Mouse (Mus musculus) testis, adult 2 months (tissue): Measurements from ENCODE around the gene Rnf220. TPM values are rescaled to one million over a fixed set of nuclear protein-coding genes. Genes with fewer than 3 reads are reported as not detected.
"Not testable (repeated sequence)": the region's sequence is repeated elsewhere in the genome, so short reads cannot be mapped to it uniquely, and the experiment has no call there.

Source experiments
- H3K27ac ChIP-seq: fragments of 200-500 bp; 2 replicates; pipeline ENCODE4 v1.5.1; 2012; ENCODE audit warnings: low read depth, low read length; ENCODE audit not compliant: control insufficient read depth, insufficient read depth
- H3K27me3 ChIP-seq: fragments of 200-500 bp; 2 replicates; pipeline ENCODE4 v1.6.1; 2012; ENCODE audit warnings: mild to moderate bottlenecking, low read length, moderate library complexity; ENCODE audit not compliant: control insufficient read depth, insufficient read depth
- H3K36me3 ChIP-seq: fragments of 200-500 bp; 2 replicates; pipeline ENCODE4 v1.6.1; 2012; ENCODE audit warnings: mild to moderate bottlenecking, low read length; ENCODE audit not compliant: control insufficient read depth, insufficient read depth
- H3K4me1 ChIP-seq: fragments of 200-500 bp; 2 replicates; pipeline ENCODE4 v1.6.1; 2012; ENCODE audit warnings: low read length; ENCODE audit not compliant: control insufficient read depth, insufficient read depth
- H3K4me3 ChIP-seq: fragments of 200-500 bp; 2 replicates; pipeline ENCODE4 v1.5.1; 2012; ENCODE audit warnings: low read depth, mild to moderate bottlenecking, low read length, moderate library complexity, mixed read lengths; ENCODE audit not compliant: control insufficient read depth
- CTCF ChIP-seq: fragments of 200-500 bp; IDR thresholded peaks from 2 replicates; pipeline ENCODE4 v1.5.1; 2012; ENCODE audit warnings: low read depth, mild to moderate bottlenecking, inconsistent platforms, low read length, moderate library complexity; ENCODE audit not compliant: control insufficient read depth, insufficient read depth, insufficient replicate concordance
- POLR2A ChIP-seq: fragments of 200-500 bp; IDR thresholded peaks from 2 replicates; pipeline ENCODE4 v1.6.1; 2012; ENCODE audit warnings: low read depth, mild to moderate bottlenecking, inconsistent platforms, low read length, moderate library complexity; ENCODE audit not compliant: control insufficient read depth
- polyA plus RNA-seq: library from polyadenylated mRNA; depleted of rRNA; stranded (reverse); fragments of >200 nt; gene quantifications from 2 replicates; pipeline ENCODE4 v1.2.3, GENCODE M21; 2012

The Rnf220 gene
- polyA plus RNA-seq, 1 experiment, result 146 TPM

GRCm38 (mm10) chr4:117272459-117272858 is 224.4 kb downstream of the Rnf220 start:
- Histone ChIP-seq H3K27me3 (no peaks in the 10 kb centered on the region), H3K36me3 (peaks cover 3% of the 10 kb centered on the region; the same call in 1 of the 2 replicates), H3K4me3 (no peak overlapping the region), H3K4me1 (no peaks in the 10 kb centered on the region; the same call in 1 of the 2 replicates), H3K27ac (no peak overlapping the region)
- TF ChIP-seq POLR2A (no peak), CTCF (no peak)

GRCm38 (mm10) chr4:117270278-117270677 is 226.6 kb downstream of the Rnf220 start:
- no peak for TF ChIP-seq POLR2A
- peak; percentile 51; the same call in 1 of the 2 replicates for TF ChIP-seq CTCF
- Histone ChIP-seq H3K4me1 (no peaks in the 10 kb centered on the region; the same call in 1 of the 2 replicates), H3K4me3 (no peak overlapping the region), H3K27me3 (no peaks in the 10 kb centered on the region), H3K36me3 (no peaks in the 10 kb centered on the region), H3K27ac (no peak overlapping the region)

GRCm38 (mm10) chr4:117267831-117268437 is 228.9 kb downstream of the Rnf220 start:
- Histone ChIP-seq H3K4me1 (no peaks in the 10 kb centered on the region; the same call in 1 of the 2 replicates), H3K27me3 (no peaks in the 10 kb centered on the region), H3K4me3 (peak overlapping the region; percentile 36), H3K36me3 (no peaks in the 10 kb centered on the region), H3K27ac (no peak overlapping the region)
- TF ChIP-seq CTCF (no peak), POLR2A (no peak)

GRCm38 (mm10) chr4:117267284-117267683 is 229.6 kb downstream of the Rnf220 start:
- H3K36me3 ChIP-seq, result no peaks in the 10 kb centered on the region
- TF ChIP-seq POLR2A, result no peak
- peak; percentile 95; the same call in 1 of the 2 replicates for TF ChIP-seq CTCF
- no peaks in the 10 kb centered on the region for H3K27me3 ChIP-seq
- H3K27ac ChIP-seq, result no peak overlapping the region
- no peak overlapping the region for H3K4me3 ChIP-seq
- no peaks in the 10 kb centered on the region; the same call in 1 of the 2 replicates for H3K4me1 ChIP-seq

GRCm38 (mm10) chr4:117262987-117263386 is 233.9 kb downstream of the Rnf220 start:
- Histone ChIP-seq H3K36me3 (no peaks in the 10 kb centered on the region), H3K27ac (no peak overlapping the region)
- TF ChIP-seq POLR2A, result no peak
- TF ChIP-seq CTCF, result no peak

GRCm38 (mm10) chr4:117262101-117262913 is 234.5 kb downstream of the Rnf220 start:
- no peak overlapping the region for H3K4me3 ChIP-seq
- no peaks in the 10 kb centered on the region for H3K36me3 ChIP-seq
- no peak overlapping the region for H3K27ac ChIP-seq
- no peaks in the 10 kb centered on the region for H3K27me3 ChIP-seq
- no peak for TF ChIP-seq POLR2A
- no peak for TF ChIP-seq CTCF
- no peaks in the 10 kb centered on the region for H3K4me1 ChIP-seq

More at GRCm38 (mm10) chr4:117262987-117263386, 233.9 kb downstream of the Rnf220 start:
- no peaks in the 10 kb centered on the region for H3K27me3 ChIP-seq
- no peaks in the 10 kb centered on the region; the same call in 1 of the 2 replicates for H3K4me1 ChIP-seq
- H3K4me3 ChIP-seq, result no peak overlapping the region

- H3K4me3 ChIP-seq, result no peak overlapping the region
- no peak overlapping the region for H3K27ac ChIP-seq
- no peaks in the 10 kb centered on the region for H3K4me1 ChIP-seq
- no peak for TF ChIP-seq CTCF
- no peak for TF ChIP-seq POLR2A
- no peaks in the 10 kb centered on the region for H3K27me3 ChIP-seq
- H3K36me3 ChIP-seq, result no peaks in the 10 kb centered on the region
Observed at GRCm38 (mm10) chr4:117261222-117261621, 235.6 kb downstream of the Rnf220 start.

- not testable (repeated sequence) for H3K27me3 ChIP-seq, H3K4me1 ChIP-seq, H3K4me3 ChIP-seq, H3K36me3 ChIP-seq, H3K27ac ChIP-seq
Observed at GRCm38 (mm10) chr4:117259909-117260308, 236.9 kb downstream of the Rnf220 start.
